Mouse (Mus musculus) thymus, adult 2 months (tissue): ENCODE measurements around the gene Stk11.

Experiments
- CTCF ChIP-seq: fragments of 200-500 bp; IDR thresholded peaks from 2 replicates; pipeline ENCODE4 v1.5.1; 2012; ENCODE audit warnings: mild to moderate bottlenecking, control low read depth, low read length, moderate library complexity, borderline replicate concordance; ENCODE audit not compliant: control insufficient read depth, poor library complexity, insufficient read depth; ENCODE audit errors: extremely low read depth
- POLR2A ChIP-seq: fragments of 200-500 bp; IDR thresholded peaks from 2 replicates; pipeline ENCODE4 v1.6.1; 2012; ENCODE audit warnings: mild to moderate bottlenecking, low read length, control low read depth, moderate library complexity; ENCODE audit not compliant: control insufficient read depth, poor library complexity, insufficient read depth; ENCODE audit errors: extremely low read depth

DNA sequence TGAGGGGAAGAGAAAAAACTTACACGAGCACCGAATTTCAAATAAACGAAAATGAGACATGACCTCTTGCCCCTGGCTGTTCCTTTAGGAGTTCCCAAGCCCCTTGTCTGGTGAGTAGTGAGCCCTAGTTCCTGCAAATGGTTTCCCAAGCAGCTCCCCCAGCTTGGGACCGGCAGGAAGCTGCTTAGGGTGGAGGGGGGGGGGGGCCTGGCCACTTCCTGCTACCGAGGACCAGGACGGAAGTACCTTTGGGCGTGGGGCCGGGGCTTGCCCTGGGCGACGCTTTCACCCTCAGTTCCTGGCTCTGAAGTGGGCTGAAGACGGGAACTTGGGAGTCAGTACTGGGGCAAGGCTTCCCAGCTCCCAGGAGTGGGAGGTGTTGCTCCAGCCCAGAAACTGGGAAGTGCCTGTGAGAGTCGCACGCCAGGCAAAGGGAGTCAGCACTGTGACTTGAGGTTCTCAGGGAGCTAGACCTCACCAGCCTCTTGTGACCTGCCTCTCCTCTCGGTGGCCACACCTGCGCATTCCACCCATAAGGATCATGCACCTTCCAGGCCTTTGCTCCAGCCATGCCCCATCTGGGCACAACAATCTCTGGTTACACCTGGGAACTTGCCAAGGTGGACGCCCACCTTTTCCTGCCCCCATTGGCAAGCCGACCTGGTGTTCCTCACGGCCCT, 42.8 kb downstream of the Stk11 start:
- TF ChIP-seq POLR2A (peak; percentile 67), CTCF (0 out of 2 replicates have a peak, but pooled peaks have one; percentile 21)
